Mouse (Mus musculus) stomach, postnatal 0 days (tissue): ENCODE measurements around the gene Rab6a.

Source experiments
- CTCF ChIP-seq: IDR thresholded peaks from 2 replicates; pipeline ENCODE4 v1.5.1; 2016; ENCODE audit warnings: antibody characterized with exemption, low read depth, mild to moderate bottlenecking, moderate library complexity
- EP300 ChIP-seq: optimal IDR thresholded peaks from 2 replicates; pipeline ENCODE3; 2016; ENCODE audit warnings: antibody characterized with exemption

GRCm38 (mm10) chr7:100642413-100642812 lies 35.2 kb downstream of the Rab6a start:
- TF ChIP-seq CTCF = no peak
- TF ChIP-seq EP300 = no peak
